Mouse (Mus musculus): ENCODE results near the gene Minos1.

Gene Minos1

DNA sequence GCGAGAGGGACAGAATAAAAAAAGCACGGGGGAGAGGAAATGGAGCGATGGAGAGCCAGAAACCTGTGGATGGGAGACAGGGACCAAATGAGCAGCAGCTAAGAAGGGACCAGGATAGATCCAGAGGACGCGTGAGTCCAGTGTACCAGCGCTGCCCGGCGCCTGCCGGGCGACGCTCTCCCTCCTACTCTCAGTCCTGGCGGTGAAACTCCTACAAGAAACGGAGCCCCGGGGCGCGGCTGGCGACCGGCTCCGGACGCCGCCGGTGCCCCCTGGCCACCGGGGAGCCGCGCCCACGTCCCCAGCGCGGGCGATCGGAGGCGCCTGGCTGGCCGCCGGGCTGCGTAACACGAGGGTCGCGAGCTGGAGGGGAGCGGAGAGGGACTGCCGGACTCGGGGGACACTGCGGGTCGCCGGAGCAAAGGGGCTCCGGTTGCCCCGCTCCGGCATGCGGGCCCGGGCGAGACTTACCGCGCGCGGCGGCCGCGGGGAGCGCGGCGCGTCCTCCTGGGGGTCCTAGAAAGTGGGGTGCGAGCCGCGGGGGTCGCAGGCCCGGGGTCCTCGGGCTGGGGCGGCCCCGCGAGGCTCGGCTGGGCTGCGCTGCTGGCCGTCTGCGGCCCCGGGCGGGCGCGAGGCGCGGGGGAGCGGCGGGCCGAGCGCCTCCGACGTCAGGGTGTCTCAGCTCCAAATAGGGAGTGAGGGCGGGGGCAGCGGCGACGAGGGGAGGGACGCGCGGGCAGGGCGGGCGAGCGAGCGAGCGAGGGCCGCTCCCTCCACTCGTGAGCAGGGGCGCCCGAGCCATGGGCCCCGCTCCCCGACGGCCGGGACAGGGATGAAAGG lies 38.3 kb downstream of the Minos1 start, which contains the start of gene Nbl1:
Nbl1 (minus strand) TSS at position 638 of the 840 bp plus-strand sequence.
- DNase-seq, result no peak

DNA sequence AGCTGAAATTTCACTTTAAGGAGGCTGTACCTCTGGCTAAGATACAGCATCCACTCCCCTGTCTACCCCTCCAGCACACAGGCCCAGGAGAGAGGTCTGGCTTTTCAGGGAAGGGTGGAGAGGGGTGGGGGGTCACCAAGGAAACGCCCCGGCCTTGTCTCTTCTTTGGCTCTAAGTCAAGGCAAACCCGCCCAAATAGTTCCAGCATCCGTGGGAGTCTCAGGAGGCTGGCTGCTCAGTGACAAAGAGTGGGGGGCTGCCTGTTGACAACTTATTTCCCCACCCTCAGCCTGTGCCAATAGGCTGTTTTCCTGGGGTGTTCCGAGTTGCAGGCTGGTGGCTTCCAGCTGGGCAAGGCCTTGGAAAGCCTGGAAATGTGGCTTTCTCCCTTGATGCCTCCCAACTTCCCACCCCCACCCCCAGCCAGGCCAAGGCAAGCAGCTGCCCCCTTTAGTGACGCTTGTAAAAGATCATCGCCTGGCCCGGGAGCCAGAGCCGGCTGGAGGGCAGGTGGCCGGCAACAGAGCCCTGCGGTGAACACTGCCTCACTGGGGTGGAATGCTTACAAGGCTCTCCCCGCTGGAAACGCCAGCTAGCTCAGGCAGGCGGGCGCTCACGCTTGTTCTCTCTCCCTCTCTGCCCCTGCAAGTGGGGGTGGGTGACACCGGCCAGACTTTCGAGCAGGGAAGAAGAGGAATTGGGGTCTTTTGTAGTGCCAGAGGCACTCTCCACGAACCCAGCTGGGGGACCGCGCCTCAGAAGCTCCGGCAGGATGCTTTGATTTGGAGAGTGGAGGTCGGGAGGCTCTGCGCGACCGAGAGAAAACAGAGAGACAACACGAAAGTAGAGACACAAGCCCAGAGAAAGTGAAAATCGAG lies 39.2 kb downstream of the Minos1 start:
- no peak for DNase-seq

DNA sequence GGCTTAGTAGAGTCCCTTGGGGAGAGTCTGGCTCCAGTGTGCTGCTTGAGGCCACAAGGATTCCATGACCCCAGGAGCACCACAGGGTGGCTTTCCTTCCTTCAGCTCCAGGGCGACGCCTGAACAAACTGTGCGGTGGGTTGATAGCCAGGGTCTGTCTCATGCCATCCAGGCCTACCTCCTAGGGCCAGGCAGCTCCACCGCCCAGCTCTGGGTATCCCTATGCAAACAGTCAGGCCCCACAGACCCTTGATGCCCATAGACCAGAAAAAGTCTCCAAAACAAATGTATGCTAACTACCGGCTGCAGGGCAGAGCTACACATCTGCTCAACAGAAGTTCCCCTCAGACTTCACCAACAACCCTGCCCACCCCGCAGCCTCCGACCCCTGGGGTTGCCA lies 39.8 kb downstream of the Minos1 start:
- DNase-seq, result no peak

DNA sequence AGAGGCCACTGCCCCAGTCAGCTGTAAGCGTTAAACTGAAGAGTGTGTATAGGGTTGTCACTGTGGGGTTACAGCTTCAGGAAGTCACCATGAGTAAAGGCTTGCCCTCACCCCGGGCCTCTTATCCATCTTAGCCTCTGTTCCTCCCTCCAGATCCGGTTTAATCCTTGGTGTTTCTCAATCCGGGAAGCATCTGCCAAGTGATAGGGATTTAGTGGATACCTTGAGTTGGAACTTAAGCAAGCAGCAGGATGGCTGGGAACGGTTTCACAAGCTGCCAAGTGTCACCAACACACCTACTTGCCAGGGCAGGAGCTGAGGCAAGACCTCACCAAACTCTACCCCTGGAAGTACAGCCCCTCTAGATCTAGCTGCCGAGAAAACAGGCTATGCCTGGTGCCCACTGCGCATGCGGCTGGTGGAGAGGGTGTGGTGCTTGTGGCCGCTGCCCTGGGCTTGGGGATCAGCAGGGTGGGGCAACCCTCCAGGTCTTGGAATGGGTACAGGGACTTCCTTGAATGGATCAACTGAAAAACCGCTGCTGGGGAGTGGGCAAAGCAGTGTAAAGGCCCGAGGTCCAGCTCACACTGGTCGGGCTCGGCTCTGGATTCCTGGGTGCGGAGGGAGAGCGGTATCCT lies 40.5 kb downstream of the Minos1 start:
- no peak for DNase-seq

DNA sequence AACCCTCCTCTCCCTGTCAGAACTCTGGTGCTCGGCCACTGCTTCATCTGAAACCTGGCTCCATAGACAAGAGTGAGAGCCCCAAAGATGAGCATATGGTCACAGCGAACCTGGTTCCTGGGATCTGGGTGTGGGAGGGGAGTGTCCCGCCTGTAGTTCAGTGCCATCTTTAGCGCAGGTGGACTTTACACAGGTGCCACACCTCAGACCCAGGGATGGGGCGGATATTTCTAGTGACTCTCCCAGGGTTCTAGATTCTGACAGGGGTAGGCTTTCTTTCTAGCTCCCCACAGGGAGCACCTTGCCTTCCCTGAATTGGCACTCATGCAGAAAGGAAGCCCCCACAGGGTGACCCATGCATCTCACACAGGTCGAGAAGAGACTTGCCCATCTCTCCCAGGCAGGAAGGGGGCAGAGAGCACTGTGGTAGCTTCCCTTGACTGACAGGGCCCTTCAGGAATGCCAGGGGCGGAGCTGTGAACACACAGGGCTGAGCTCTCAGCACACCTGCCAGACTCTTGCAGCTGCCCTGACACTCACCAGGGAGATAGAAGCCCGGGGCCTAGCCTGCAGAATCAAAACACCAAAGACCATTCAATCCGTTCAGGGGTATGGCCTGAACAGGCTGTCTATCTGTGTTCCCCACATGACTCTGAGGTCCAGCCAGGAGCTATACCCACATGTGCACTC lies 41.8 kb downstream of the Minos1 start:
- no peak for DNase-seq

DNA sequence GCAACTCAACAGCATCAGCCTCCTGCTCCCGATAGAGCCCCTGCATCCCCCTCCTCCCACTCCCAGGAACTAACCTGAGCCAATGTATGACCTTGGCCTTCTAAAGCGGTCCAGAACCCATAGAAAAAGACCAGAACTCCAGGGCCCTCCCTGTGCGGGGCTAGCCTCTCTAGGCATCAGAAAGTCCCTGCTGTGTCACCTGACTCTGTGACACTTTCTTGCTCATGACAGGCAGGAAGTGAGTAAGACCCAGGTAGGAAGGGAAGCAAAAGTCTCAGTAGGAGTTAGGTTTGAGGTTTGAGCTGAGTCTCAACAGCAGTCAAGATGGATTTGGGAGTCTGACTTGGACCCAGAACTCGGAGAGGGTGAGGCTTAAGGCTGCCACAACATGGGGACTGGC lies 43.9 kb downstream of the Minos1 start:
- DNase-seq, result no peak

DNA sequence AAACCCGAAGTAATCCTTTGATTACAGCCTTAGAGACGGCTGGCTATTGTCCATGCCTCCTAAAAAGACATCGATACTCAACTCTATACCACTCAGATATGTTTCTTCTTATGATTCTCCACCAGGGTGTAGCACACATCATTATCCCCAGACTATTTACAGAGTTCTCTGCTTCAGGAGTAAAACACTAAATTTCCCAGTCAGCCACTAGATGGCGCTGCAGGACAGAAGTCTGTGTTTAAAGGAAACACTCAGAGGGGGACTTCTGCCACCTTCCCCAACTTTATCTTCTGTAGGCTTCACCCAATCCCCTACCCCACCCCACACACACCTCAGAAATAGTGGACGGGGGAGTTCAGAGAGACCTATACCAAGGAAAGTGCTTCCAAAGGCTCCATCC lies 44.9 kb downstream of the Minos1 start:
- DNase-seq, result peak; percentile 65

DNA sequence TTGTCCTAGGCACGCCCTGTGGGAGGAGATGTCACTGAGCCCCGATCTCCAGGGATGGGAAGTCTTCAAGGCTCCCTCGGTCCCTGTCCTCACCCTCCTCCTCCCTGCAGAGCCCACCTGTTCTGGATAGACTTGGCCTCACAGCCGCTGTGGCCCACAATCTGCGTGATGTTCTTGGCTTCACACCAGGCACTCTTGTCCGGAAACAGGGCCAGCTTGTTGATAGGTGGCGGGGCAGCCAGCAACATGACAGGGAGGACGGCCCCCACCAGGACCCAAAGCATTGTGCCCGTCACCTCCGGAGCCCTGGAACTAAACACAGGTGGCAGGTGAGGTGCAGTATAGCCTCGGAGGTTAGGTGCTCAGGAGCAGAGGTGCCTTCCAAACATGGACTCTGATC lies 45.6 kb downstream of the Minos1 start:
- DNase-seq, result no peak

DNA sequence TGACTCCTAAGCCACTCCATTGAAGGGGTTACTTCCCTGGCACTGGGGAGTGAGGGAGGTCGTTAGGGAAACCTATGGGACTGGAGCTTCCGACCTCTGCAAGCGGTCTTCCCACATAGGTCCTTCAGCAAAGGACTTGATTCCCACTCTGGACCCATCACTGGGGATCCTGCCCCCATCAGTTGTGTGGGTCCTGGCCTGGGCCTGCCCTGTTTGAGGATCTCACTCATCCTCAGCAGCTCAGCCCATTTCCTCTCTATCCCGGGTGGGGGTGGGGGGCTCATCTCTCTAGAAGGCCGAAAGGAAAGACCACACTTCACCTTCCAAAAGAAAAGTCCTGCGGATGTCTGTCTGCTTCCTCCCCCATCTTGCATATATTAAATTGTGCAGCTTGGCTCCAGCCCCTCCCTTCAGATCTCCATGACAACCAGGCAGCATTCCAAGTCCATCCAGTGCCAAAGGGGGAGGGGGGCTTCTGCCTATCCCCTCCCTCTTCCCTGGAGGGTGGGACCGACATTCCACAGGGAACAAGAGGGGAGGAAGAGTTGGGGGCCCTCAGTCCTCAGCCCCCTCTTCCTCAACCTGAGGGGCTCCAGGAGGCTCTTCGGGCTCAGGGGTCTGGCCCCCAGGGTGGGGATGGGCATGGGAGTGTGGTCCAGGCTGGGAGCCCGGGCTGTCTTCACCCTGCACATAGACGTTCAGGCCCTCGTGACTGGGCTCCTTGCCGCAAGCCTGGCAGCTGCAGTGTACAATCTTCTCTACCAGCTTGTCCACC lies 47.9 kb downstream of the Minos1 start:
- no peak for DNase-seq

DNA sequence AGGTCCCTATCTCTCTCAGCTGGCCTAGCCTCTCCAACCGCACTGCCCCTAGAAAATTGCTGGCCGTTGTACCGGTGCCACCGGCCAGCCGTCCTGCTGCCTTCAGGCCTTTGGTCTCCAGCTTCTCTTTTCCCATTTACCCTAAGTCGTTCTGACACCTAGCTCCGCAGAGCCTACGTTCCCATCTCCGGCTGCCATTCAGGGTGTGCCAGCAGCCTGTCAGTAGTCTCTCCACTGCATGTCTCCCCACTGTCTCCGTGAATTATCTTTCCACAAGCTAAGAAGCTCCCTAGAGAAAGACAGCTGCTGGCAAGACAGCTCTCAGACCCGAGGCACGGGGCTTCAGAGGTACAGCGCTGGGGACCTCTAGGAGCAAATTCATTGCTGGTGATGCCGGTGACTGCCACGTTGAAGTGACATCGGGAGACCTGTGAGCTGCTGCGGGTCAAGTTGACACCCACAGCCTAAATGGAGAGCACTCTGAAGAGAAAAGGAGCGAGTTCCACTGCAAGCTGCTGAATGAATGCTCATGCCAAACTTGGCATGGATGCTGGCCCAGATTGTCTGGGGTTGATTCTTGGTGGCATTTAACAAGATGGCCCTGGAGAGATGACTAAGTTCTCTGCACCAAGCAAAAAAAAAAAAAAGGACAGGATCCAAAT lies 49.5 kb downstream of the Minos1 start:
- DNase-seq, result peak; percentile 57

DNA sequence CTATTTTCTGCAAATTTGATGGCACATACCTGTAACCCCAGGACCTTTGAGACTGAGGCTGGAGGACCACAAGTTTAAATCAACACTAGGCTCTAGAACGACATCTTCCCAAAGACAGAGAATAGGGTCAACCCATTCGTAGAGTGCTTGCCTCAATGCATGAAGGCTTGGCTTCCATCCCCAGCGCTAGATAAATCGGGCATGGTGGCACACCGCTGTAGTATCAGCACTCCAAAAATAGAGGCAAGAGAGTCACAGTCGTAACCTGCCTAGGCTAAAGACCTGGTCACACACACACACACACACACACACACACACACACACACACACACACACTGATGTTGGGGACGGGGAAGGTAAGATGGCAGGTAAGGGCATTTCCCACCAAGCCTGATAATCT lies 50.7 kb downstream of the Minos1 start:
- DNase-seq, result no peak

DNA sequence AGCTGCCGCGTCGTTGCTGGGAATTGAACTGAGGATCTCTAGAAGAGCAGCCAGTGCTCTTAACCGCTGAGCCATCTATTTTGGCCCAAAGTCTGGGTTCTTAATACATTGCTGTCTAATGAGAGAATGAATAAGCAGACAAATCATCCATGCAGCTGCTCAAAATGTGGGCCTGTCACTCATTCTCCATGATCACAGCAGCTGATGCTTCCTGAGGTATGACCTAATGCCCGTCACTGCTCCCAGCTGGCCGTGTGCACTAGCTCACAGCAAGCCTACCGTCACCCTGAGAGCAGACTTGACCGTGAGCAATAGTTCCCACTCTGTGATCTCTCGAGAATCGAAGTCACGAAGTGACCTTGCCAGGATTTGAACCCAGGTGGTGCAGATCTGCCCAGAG lies 51.5 kb downstream of the Minos1 start:
- DNase-seq, result no peak

DNA sequence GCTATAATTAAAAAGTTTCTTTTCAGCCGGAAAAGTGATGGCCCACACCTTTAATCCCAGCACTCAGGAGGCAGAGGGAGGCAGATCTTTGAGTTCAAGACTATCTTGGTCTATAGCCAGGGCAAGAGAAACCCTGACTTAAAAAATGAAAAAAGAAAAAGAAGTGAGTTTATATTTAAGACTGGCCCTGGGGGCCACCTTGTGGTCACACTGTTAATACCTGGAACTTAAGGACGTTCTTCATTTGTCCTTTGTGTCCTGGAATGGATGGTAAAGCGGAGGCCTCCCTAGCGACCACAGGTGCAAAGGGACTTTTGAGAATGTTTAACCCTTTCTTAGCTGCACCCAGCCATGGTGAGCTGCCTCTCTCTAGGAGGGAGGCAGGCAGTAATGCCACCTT lies 52.2 kb downstream of the Minos1 start:
- DNase-seq, result no peak

DNA sequence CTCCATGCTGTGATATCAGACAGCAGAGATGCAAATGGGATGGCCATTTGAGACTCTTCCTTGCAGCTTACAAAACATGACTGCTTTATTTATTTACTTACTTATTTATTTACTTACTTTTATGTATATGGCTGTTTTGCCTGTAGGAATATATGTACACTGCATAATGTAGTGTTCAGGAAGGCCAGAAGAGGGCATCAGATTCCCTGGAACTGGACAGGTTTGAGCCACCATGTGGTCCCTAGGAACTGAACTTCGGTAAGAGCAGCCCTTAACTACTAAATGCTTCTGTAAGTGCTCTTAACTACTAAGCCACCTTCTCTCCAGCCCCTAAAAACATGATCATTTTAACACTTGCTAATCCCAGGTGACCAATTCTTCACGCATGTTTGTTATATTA lies 52.6 kb downstream of the Minos1 start:
- no peak for DNase-seq

DNA sequence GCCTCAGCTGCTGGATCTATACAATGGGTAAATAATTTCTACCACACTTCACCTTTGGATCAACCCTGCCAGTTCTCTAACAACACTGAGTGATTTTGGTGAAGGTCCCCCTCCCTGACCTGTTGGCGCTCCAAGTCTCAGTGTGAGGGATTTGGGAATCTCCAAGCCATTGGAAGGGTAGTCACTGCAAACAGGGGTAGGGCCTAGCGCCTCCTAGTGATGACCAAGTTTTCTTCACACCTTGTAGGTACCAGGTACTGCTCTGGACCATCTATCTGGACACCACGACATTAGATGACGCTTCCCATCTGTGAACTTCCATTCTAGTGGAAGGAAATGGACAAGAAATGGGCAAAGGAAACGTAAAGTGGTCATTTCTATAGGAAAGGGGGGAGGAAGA lies 55.0 kb downstream of the Minos1 start:
- DNase-seq, result peak; percentile 36

DNA sequence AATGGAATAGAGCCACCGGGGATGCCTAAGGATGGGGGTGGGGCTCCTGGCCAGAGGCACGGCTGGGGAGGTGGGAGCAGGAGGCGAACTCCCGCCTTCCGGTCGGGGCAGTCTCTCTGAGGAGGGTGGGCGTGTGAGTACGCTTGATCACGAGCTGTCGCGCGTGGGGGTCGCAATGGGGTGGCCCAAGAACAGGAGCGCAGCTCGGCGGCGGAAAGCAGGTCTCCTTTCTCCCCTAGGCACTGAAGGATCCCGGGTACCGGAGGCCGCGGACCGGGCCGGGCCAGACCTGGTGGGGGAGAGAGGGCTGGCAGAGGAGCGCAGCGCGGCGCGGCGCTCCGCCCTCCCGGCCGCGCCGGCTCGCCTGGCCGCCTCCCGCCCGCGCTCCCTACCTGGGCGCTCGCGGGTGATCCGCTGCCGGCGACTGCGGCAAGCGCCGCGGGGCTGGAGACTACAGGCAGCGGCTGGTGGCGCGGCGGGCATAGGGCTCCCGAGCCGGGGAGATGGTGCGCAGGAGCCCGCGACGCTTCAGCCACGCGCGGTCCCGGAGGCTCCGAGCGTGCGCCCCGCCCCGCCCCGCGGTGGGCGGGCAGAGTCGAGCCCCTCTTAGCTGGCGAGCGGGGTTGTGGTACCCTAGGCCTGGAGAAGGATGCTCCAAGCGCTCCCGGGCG lies 55.7 kb downstream of the Minos1 start, which contains the start of gene Htr6:
Htr6 (minus strand) TSS at position 530 of the 671 bp plus-strand sequence.
- no peak for DNase-seq

DNA sequence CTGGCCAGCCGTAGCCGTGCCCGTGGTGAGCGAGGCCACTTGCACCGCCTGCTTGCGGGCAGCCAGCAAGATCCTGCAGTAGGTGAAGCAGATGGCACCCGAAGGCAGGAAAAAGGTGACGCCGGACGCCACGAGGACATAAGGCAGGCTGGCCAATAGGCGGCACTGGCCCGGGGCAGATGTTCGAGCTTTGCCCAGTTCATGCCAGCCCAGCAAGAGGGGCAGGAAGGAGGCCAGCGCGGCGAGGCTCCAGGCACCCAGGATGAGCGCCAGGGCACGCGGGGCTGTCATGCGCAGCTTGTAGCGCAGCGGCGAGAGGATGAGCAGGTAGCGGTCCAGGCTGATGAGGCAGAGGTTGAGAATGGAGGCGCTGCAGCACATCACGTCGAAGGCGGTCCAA lies 56.9 kb downstream of the Minos1 start:
- DNase-seq, result no peak

DNA sequence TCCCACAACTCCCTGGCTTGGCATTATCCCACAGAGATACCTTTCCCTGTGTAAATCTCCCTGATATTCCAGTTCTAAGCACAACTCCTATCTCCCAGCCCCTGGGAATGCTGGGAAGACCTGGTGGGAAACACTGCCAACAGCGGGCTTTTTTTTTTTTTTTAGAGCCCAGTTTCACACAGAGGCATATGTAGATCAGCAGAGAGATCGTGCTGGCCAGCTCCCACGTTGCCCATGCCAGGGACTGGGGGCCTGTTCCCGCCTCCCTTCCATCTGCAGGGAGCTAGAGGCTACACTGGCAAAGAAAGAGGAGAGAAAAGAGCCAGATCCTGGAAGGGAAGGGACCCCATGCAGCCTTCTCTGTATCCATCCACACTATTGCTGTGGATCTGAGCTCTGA lies 62.6 kb downstream of the Minos1 start:
- DNase-seq, result no peak

DNA sequence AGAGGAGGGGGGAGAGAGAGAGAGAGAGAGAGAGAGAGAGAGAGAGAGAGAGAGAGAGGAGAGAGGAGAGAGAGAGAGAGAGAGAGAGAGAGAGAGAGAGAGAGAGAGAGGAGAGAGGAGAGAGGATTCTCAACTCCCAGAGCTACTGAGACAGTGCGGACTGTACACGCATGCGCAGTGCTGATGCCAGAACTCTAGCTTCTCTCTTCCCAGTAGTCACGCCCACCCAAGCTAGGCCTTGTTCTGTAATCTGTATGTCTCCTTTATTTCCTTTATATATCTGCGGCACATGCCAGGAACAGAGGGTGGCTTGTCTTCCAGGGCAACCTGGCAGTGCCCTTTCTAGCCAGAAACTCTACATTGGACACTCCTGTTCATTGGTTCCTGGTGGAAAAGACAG lies 66.1 kb downstream of the Minos1 start:
- no peak for DNase-seq

DNA sequence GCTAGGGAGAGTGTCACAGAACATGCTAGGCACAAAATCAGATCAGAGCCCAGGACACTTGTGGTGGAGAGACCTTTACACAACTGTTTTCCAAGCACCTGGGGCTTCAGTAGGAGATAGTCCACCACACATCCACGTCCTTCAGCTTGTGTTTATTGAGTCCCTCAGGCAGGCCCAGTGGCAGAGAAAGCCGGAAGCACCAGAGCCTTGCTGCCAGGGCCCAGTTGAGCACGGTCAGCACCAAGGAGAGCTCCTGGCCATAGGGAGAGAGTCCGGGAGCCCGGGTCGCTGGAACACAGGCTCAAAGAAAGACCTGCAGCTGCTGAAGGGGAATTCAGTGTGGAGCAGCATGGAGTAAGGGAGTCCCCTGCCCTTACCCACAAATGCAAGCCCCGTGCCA lies 71.3 kb downstream of the Minos1 start:
- DNase-seq, result no peak

DNA sequence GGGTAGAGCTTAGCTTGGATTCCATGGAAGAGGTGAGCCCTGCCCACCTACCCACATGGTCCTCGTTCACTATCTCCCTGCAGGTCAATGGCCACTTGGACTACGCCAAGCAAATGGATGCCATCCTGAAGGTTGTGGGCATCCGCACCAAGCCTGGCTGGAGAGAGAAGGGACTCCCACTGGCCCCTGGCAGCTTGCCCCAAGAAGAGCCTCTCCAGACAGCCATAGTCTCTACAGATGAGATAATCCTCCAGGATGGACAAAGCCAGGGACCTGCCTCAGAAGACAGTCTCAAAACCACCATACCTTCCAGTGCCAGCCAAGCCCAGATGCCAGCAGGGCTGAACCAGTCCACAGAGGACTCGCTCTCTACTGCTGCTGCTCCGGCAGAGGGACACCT lies 72.9 kb downstream of the Minos1 start:
- no peak for DNase-seq

Data from cerebellum, adult 9-11 months (tissue).